Mouse (Mus musculus): ENCODE measurements at regions not wholly inside any gene's neighbourhood (a gene's known extent, or its start where the extent isn't known, plus 50 kb on each side); places are given as distances from the start of the nearest gene placed in this dataset.

DNA sequence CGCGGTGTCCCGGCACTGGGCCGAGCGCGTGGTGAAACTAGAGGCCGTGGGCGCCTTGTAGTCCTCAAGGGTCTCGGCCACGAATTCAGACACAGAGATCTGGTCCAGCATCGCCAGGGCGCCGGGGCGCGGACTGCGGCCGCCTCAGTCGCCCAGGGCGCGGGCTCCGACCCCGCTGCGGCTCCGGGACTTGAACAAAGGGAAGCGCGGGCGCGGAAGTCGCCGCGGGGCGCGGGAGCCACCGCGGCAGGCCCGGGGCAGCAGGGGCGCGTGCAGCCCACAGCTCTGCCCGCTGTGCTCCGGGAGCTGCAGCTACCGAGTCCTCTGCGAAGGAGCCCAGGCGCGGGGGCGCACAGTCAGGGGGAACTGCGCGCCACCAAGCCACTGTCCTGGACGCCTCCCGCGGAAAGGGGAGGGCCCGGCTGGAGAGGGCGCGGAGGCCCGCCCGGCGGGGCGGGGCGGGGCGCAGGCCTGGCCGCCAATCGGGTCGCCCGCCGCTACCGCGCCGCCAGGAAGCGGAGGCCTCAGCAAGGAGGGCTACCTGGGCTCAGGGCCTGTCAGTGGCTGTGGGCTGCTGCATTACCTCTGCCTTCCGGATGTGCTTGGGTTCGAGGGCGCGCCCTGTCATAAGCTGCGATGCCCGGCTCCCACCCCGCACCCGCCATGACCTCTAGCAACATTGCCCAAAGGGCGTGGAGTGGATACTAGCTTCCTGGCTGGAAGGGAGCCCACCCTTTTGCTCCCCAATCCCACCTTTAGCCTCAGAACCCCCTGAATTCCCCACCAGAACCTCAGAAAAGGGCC is 155.2 kb upstream of the 9030624G23Rik start:
- DNase-seq (ENCODE audit: low spot score), result peak; percentile 22

All from testis, postnatal 14 days (tissue).